ENCODE assay signal across 15 mouse cellular contexts in the genomic region with DNA sequence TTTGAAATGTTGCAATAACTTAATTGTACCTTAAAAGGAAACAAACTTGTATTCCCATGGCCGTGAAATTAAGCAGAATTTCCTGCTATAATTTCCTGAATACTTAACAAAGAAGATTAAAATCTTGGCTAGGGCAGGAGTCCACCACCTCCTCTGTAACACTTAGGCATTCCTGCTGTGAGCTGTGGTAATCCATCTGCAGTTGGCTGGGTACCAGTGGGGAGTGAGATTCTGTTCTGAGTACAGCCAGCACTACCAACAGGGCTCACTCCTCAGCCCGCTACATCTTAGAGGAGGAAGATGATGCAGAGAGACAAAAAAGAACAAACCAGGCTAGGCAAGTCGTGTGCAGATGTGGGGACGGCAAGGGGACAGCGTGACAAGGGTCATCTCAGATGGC. TPM values are rescaled to one million over a fixed set of nuclear protein-coding genes. Genes with fewer than 3 reads are reported as not detected.
DNase-seq lines count a peak whose midpoint lies in the region.
"Had no signal": no experiment of that assay in that cellular context is flagged by ENCODE, and none has a peak within 500 bp of the region (broad histone marks: within the 10 kb centered on the region; RNA-seq: fewer than 3 reads in every experiment).

No protein-coding gene starts in this region.

- intact Hi-C loops in gastrocnemius, postnatal 14 days (cut with DNase I; ENCODE audit: low total_unique reads): no loop called here
- intact Hi-C loops in left cerebral cortex, postnatal 4 days (cut with DNase I): no loop called here
- intact Hi-C loops in left cerebral cortex, postnatal 10 days (cut with DNase I): no loop called here

- DNase-seq in gastrocnemius, adult 18-20 months (ENCODE audit: low spot score): peak; percentile 17
- no peak for DNase-seq in gastrocnemius, postnatal 14 days
- peak; percentile 21 for DNase-seq in left cerebral cortex, postnatal 4 days
- no peak for DNase-seq in left cerebral cortex, postnatal 10 days (ENCODE audit: extremely low spot score in 1 of 2, low spot score in 2 of 2)
- peak; percentile 76 for DNase-seq in brain, adult 2 months (ENCODE audit: low read depth, low spot score)
- DNase-seq in cerebellum, adult 9-10 months: peak; percentile 50
- no peak for DNase-seq in layer of hippocampus, adult 9-10 months (ENCODE audit: low spot score)
- DNase-seq in ovary, postnatal 14 days (ENCODE audit: low spot score): no peak
- DNase-seq: adrenal gland, postnatal 10 days; gastrocnemius, adult 2 months; heart, postnatal 4 days; kidney, adult 2 months; kidney, postnatal 4 days; thymus, adult 18-20 months had no signal

RNA-seq across cellular contexts. Expression of gene Shisa3, which starts 46.9 kb away (rescaled TPM):
- 1 to 10 TPM; 1.3 to 2.7 TPM for total RNA-seq in gastrocnemius, adult 18-20 months (2021)
- 1 to 10 TPM; 2.1 to 2.2 TPM for total RNA-seq in gastrocnemius, postnatal 14 days (2021)
- total RNA-seq in left cerebral cortex, postnatal 4 days (2021): 1 to 10 TPM; 1.1 to 1.3 TPM
- total RNA-seq in left cerebral cortex, postnatal 10 days (2021): 1 to 10 TPM; 1.4 to 1.9 TPM
- total RNA-seq: neutrophil, adult 5-6 weeks had no signal

Comparison
In these comparisons a context has a peak if more than half of its experiments do, and no peak if none do; other contexts are left out.
1. DNase-seq: peak in gastrocnemius, adult 18-20 months (single experiment), left cerebral cortex, postnatal 4 days (single experiment), brain, adult 2 months (single experiment) and cerebellum, adult 9-10 months (single experiment); none in gastrocnemius, postnatal 14 days (single experiment), left cerebral cortex, postnatal 10 days (0 of 2), layer of hippocampus, adult 9-10 months (single experiment) and ovary, postnatal 14 days (single experiment).